Mouse (Mus musculus): ENCODE measurements around the gene Kcnh7. TPM values are rescaled to one million over a fixed set of nuclear protein-coding genes. Genes with fewer than 3 reads are reported as not detected.

Gene Kcnh7
- polyA plus RNA-seq, 1 experiment: not detected

DNA sequence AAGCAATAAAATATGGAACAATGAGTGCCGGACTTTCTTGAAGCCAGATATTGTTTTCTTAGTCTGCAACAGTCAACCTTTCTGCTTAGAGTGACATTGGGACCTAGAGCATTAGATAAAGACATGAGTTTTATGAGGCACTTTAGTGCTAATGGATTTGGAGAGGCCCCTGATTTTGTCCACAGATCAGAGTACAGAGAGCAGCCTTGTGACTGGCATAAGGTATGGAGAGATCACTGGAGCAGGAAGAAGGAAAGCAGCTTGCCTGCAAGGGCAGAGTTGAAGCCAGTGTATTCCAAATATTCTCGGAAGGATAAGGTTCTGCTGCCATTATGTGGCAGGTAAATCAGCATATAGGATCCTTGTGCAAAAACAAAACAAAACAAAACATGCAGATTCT is 93.6 kb downstream of the Kcnh7 start:
- Histone ChIP-seq H3ac (ENCODE audit: control insufficient read depth, insufficient read length, low read depth) (no peak overlapping the region), H3K79me2 (ENCODE audit: control insufficient read depth, insufficient read depth) (no peaks in the 10 kb centered on the region), H3K27me3 (ENCODE audit: control insufficient read depth, insufficient read depth, insufficient read length) (no peaks in the 10 kb centered on the region)

DNA sequence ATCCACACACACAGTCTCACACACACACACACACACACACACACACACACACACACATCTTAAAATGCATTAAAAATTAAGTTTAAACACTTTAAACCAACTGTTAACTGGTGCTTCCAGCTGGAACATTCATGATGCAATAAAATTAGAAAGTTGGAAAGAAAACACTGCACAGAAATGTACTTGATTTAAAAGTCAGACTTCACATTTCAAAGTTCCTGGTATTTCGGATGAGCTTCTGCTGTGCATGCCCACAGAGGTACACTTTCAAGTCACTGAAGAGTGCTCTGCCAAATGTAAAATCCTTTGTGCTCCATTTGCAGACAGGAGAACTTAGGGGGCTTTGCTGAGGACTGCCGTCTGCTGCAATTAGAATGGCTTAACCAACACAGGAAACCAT is 125.7 kb downstream of the Kcnh7 start:
- no peak overlapping the region for H3K4me3 ChIP-seq (ENCODE audit: insufficient read depth, poor library complexity, severe bottlenecking)
- H3K79me3 ChIP-seq (ENCODE audit: low read depth): no peaks in the 10 kb centered on the region
- no peaks in the 10 kb centered on the region for H3K79me2 ChIP-seq (ENCODE audit: control insufficient read depth, insufficient read depth)
- no peaks in the 10 kb centered on the region for H3K36me3 ChIP-seq (ENCODE audit: control insufficient read depth, insufficient read depth)
- TF ChIP-seq MAX (IDR thresholded peaks at IDR 0.05) (no peak), CTCF (IDR thresholded peaks at IDR 0.05; ENCODE audit: control insufficient read depth, insufficient read depth, insufficient read length) (no peak), MYOG (IDR thresholded peaks at IDR 0.05; ENCODE audit: control insufficient read depth, extremely low read depth, insufficient read length) (no peak), USF1 (IDR thresholded peaks at IDR 0.05; ENCODE audit: low read depth) (no peak)
- H3ac ChIP-seq (ENCODE audit: control insufficient read depth, insufficient read length, low read depth): no peak overlapping the region
- H3K27me3 ChIP-seq (ENCODE audit: control insufficient read depth, insufficient read depth, insufficient read length): no peaks in the 10 kb centered on the region

More for the DNA sequence above, 93.6 kb downstream of the Kcnh7 start:
- Histone ChIP-seq H3K36me3 (ENCODE audit: control insufficient read depth, insufficient read depth) (no peaks in the 10 kb centered on the region), H3K79me3 (ENCODE audit: low read depth) (no peaks in the 10 kb centered on the region), H3K4me3 (ENCODE audit: insufficient read depth, poor library complexity, severe bottlenecking) (no peak overlapping the region)
- no peak for TF ChIP-seq USF1 (IDR thresholded peaks at IDR 0.05; ENCODE audit: low read depth)
- TF ChIP-seq FOSL1 (IDR thresholded peaks at IDR 0.05; ENCODE audit: insufficient read depth, low read length, poor library complexity, severe bottlenecking): no peak

DNA sequence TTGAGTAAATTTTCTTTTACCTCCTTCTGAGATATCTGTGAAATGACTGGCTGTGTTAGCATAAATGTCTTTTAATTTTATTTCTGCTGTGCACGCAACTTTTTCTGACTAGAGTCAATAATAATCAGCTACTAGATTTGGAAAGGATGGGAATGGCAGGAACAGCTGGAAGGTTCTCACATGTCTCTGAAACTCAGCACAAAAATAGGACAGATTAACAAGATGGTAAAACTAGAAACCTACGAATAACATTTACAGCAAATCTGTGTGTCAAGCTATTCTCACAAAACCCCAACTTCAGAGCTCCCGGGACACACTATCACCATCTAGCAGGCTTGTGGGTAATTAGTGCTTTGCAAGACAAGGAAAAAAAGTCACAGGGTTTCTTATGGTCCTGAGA is 134.2 kb downstream of the Kcnh7 start:
- TF ChIP-seq MYOD1 (IDR thresholded peaks at IDR 0.05; ENCODE audit: control insufficient read depth, insufficient read length, low read depth): no peak
- no peak for TF ChIP-seq FOSL1 (IDR thresholded peaks at IDR 0.05; ENCODE audit: insufficient read depth, low read length, poor library complexity, severe bottlenecking)
- TF ChIP-seq USF1 (IDR thresholded peaks at IDR 0.05; ENCODE audit: low read depth): no peak
- no peak for TF ChIP-seq CEBPB (IDR thresholded peaks at IDR 0.05; ENCODE audit: low read depth)
- no peak for TF ChIP-seq MAX (IDR thresholded peaks at IDR 0.05)
- TF ChIP-seq CTCF (IDR thresholded peaks at IDR 0.05; ENCODE audit: control insufficient read depth, insufficient read depth, insufficient read length): no peak
- no peak for TF ChIP-seq MYOG (IDR thresholded peaks at IDR 0.05; ENCODE audit: control insufficient read depth, extremely low read depth, insufficient read length)
- no peaks in the 10 kb centered on the region for H3K79me2 ChIP-seq (ENCODE audit: control insufficient read depth, insufficient read depth)
- no peak overlapping the region for H3ac ChIP-seq (ENCODE audit: control insufficient read depth, insufficient read length, low read depth)
- H3K4me3 ChIP-seq (ENCODE audit: insufficient read depth, poor library complexity, severe bottlenecking): no peak overlapping the region
- no peaks in the 10 kb centered on the region for H3K27me3 ChIP-seq (ENCODE audit: control insufficient read depth, insufficient read depth, insufficient read length)
- H3K36me3 ChIP-seq (ENCODE audit: control insufficient read depth, insufficient read depth): no peaks in the 10 kb centered on the region
- no peaks in the 10 kb centered on the region for H3K79me3 ChIP-seq (ENCODE audit: low read depth)

DNA sequence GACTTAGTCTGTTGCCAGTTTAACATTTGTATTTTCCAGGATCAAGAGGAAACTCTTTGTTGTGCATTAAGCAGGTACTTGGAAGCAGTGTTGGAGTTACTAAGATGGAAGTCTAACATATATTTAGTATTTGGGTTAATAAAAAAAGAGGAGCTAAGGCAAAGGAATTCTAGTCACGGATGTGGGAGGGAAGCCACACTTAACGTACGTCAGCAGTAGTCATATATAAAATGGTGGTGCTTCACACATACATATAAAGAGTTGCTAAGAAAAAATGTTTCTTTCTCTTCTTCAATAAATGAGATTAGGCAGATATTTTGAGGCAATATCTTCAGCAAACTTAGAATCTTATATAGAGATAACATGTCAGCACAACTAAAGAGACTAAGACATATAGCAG is 144.4 kb downstream of the Kcnh7 start:
- Histone ChIP-seq H3K79me3 (ENCODE audit: low read depth) (no peaks in the 10 kb centered on the region), H3K36me3 (ENCODE audit: control insufficient read depth, insufficient read depth) (no peaks in the 10 kb centered on the region), H3K4me3 (ENCODE audit: insufficient read depth, poor library complexity, severe bottlenecking) (no peak overlapping the region), H3ac (ENCODE audit: control insufficient read depth, insufficient read length, low read depth) (no peak overlapping the region), H3K27me3 (ENCODE audit: control insufficient read depth, insufficient read depth, insufficient read length) (no peaks in the 10 kb centered on the region), H3K79me2 (ENCODE audit: control insufficient read depth, insufficient read depth) (no peaks in the 10 kb centered on the region)
- TF ChIP-seq MYOD1 (IDR thresholded peaks at IDR 0.05; ENCODE audit: control insufficient read depth, insufficient read length, low read depth): no peak
- no peak for TF ChIP-seq CEBPB (IDR thresholded peaks at IDR 0.05; ENCODE audit: low read depth)
- TF ChIP-seq MAX (IDR thresholded peaks at IDR 0.05): no peak
- no peak for TF ChIP-seq USF1 (IDR thresholded peaks at IDR 0.05; ENCODE audit: low read depth)
- TF ChIP-seq FOSL1 (IDR thresholded peaks at IDR 0.05; ENCODE audit: insufficient read depth, low read length, poor library complexity, severe bottlenecking): no peak
- TF ChIP-seq CTCF (IDR thresholded peaks at IDR 0.05; ENCODE audit: control insufficient read depth, insufficient read depth, insufficient read length): no peak
- no peak for TF ChIP-seq MYOG (IDR thresholded peaks at IDR 0.05; ENCODE audit: control insufficient read depth, extremely low read depth, insufficient read length)

DNA sequence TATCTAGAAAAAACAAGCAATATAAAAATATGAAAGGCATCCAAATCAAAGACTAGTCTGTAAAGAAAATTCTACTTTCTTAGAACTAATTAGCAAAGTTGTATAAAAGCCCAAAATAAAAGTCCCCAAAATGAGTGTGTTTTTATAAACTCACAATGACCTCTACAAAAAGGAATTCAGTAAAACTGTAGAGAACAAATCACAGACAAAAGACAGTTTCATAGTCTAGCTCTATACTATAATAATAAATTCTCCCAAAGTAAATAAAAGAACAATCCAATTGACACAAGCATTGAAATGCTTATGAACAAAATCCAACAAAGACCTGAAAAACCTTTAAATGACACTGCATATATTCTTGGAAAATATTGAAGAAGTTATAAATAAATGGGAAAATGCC is 169.2 kb downstream of the Kcnh7 start:
- Histone ChIP-seq H3K4me3 (ENCODE audit: insufficient read depth, poor library complexity, severe bottlenecking) (no peak overlapping the region), H3K36me3 (ENCODE audit: control insufficient read depth, insufficient read depth) (no peaks in the 10 kb centered on the region), H3K27me3 (ENCODE audit: control insufficient read depth, insufficient read depth, insufficient read length) (no peaks in the 10 kb centered on the region), H3ac (ENCODE audit: control insufficient read depth, insufficient read length, low read depth) (no peak overlapping the region), H3K79me2 (ENCODE audit: control insufficient read depth, insufficient read depth) (no peaks in the 10 kb centered on the region), H3K79me3 (ENCODE audit: low read depth) (no peaks in the 10 kb centered on the region)
- TF ChIP-seq MAX (IDR thresholded peaks at IDR 0.05) (no peak), FOSL1 (IDR thresholded peaks at IDR 0.05; ENCODE audit: insufficient read depth, low read length, poor library complexity, severe bottlenecking) (no peak), CTCF (IDR thresholded peaks at IDR 0.05; ENCODE audit: control insufficient read depth, insufficient read depth, insufficient read length) (no peak), USF1 (IDR thresholded peaks at IDR 0.05; ENCODE audit: low read depth) (no peak), CEBPB (IDR thresholded peaks at IDR 0.05; ENCODE audit: low read depth) (no peak), MYOG (IDR thresholded peaks at IDR 0.05; ENCODE audit: control insufficient read depth, extremely low read depth, insufficient read length) (no peak), MYOD1 (IDR thresholded peaks at IDR 0.05; ENCODE audit: control insufficient read depth, insufficient read length, low read depth) (no peak)

DNA sequence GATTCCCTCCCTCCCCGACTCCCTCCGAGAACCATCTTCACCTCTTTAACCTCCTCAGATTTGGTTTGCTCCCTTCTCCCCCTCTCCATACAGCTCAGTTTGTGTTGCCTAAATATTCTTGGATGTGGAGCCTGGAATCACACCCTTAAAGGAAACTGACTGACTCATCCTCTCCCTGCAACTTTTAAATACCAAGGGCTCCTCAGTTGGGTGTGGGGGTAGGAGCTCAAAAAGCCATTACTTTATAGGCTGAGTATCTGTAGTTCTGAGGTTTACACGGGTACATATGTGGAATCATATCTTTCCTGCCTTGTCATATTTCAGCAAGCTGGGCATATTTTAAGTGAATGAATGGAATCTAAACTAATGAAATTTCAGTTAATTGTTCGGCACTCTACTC is 174.9 kb downstream of the Kcnh7 start:
- Histone ChIP-seq H3ac (ENCODE audit: control insufficient read depth, insufficient read length, low read depth) (no peak overlapping the region), H3K27me3 (ENCODE audit: control insufficient read depth, insufficient read depth, insufficient read length) (no peaks in the 10 kb centered on the region), H3K79me3 (ENCODE audit: low read depth) (no peaks in the 10 kb centered on the region), H3K79me2 (ENCODE audit: control insufficient read depth, insufficient read depth) (no peaks in the 10 kb centered on the region), H3K36me3 (ENCODE audit: control insufficient read depth, insufficient read depth) (no peaks in the 10 kb centered on the region), H3K4me3 (ENCODE audit: insufficient read depth, poor library complexity, severe bottlenecking) (no peak overlapping the region)
- TF ChIP-seq MYOD1 (IDR thresholded peaks at IDR 0.05; ENCODE audit: control insufficient read depth, insufficient read length, low read depth) (no peak), FOSL1 (IDR thresholded peaks at IDR 0.05; ENCODE audit: insufficient read depth, low read length, poor library complexity, severe bottlenecking) (no peak), MAX (IDR thresholded peaks at IDR 0.05) (no peak), CTCF (IDR thresholded peaks at IDR 0.05; ENCODE audit: control insufficient read depth, insufficient read depth, insufficient read length) (no peak), USF1 (IDR thresholded peaks at IDR 0.05; ENCODE audit: low read depth) (no peak), MYOG (IDR thresholded peaks at IDR 0.05; ENCODE audit: control insufficient read depth, extremely low read depth, insufficient read length) (no peak), CEBPB (IDR thresholded peaks at IDR 0.05; ENCODE audit: low read depth) (no peak)

All from C2C12 (cell line).